Mouse (Mus musculus) urinary bladder, postnatal 14 days (tissue): Measurements from ENCODE around the gene Glis3.

ENCODE experiments used
- DNase-seq: peaks from one replicate; pipeline ENCODE4 v3.0.0; 2021; ENCODE audit warnings: low spot score

Glis3 gene

DNA sequence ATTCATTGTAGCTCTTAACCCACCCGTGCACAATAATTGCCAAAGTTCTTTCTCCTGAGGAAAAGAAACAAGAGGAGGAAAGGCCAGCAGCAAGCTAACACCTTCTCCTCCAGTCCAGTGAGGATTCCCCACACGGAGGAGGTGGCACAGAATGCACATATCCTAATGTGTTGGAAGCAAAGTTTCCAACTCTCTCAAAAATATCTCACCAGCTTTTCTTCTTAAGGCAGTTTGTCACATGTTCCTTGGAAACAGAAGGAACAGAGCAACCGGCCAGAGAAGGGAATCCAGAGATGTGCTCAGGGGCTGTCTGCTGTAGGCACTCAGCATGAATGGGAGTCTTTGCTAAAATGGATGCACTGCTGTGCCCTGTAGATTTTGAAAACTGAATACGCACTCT, 441.8 kb downstream of the Glis3 start:
- no peak for DNase-seq

DNA sequence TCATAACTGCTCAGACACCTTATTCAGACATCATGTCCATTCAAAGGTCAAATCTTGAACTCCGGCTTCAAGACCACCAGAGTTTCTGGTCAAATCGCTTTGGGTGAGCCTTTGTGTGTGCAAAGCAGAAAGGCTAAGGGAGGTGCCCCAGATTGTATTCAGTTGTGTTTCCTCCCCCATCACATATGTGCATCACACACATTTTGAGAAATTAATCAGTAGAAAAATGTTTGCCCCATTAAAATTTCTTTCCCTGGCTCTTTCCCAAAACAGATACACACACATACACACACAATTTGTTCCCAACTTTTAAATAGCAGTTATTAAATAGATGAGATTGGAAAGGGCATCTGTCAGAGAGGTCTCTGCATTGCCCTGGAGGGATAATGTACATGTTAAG, 442.3 kb downstream of the Glis3 start:
- no peak for DNase-seq

DNA sequence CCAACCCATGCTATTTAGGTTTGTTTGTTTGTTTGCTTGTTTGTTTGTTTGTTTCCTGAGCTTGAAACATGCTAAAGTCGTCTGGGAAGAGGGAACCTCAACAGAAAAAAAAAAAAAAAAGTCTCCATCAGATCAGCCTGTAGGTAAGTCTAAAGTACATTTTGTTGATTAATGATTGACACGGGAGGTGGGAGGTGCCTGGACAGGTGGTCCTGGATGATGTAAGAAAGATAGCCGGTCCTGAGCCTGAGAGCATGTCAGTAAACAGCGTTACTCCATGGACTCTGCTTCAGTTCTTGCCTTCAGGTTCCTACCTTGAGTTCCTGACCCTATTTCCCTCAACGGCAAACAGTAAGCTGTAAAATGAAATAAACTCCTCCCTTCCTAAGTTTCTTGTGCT, 444.3 kb downstream of the Glis3 start:
- DNase-seq, result no peak

DNA sequence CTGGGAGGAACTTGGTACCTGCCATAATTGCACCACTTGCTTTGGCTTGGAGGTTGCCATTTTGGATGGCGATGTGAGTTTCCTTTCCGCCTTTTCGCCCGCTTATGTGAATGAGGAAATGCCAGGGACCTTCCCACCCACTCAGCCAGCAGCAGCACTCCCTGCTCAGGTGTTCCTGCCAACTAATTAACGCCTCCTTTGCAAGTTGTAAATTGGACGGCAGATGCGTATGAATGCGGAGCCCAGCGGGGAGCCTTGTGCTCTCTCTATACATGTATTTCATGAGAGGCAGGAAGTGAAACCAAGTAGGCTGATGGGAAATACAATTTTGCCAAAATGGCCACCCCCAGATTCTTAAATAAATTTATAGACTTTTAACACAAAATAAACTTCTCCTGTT, 444.8 kb downstream of the Glis3 start:
- no peak for DNase-seq

DNA sequence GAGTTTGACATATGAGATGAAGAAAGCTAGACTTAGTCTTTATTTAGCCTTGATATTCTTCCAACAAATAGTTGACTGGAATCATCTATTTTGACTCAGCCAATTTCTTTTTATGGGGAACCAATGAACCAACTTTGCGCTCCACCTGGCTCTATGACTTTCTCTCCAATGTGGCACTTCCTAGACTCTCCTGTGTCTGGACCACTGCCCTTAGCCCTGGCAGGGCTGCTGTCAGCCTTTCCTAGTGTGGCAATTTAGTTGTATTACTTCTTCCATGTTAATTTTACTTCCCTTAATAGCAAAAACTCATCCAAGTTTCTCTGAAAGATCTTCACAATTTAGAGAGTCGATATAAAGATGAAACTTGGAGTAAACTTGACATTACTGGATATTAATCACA, 445.2 kb downstream of the Glis3 start:
- no peak for DNase-seq

DNA sequence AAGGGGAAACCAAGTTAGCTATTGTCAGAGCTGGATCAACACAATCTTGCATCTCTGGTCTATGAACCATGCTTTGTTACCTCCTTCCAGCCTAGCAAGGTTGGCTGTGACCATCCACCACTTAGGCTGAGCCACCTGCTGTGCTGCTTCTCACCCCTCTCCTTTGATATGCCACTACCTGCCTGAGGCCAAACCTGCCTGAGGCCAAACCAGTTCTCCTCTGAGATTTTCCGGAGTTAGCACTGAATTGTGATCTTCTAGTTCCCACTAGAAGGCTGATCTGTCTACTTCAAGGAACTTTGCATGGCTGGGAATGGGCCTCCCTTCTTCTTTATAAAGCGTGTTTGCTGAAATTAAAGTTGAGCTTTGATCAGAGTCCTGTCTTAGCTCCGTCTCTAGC, 448.4 kb downstream of the Glis3 start:
- no peak for DNase-seq

DNA sequence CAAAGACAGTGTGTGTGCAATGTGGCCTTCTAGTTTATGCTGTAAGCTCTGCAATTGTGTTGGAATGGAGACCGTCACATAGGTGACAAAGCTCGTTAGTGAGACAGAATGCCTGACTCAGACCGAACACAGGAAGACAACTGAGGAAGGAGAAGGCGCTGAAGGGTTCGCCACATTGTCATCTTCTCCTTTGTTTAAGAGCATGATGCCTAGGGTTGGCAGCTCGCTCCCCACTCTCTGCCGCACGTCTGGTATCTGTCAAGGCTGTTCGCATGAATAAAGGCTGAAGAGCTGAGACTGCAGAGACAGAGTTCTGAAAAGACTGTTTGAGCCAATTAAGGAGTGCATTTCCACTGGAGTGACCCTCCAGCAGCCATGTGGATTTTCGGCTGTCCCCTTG, 452.4 kb downstream of the Glis3 start:
- DNase-seq, result no peak

DNA sequence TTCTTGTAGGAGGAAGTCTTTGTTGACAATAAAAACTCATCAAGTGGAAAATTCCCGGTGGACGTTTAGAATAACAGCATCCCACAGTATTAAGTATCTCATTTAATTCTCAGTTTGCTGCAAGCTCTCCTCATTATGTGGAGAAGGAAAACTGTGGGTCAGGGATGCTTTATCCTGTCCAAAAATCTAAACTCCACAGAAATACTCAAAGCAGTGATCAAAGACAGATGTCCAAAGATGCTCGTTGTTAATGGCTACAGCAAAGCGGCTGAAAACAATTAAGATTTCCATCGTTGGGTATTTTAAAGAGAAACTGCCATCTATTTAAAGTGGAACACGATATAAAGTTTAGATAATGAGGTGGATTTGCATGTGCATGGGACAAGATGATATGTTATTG, 454.2 kb downstream of the Glis3 start:
- no peak for DNase-seq

DNA sequence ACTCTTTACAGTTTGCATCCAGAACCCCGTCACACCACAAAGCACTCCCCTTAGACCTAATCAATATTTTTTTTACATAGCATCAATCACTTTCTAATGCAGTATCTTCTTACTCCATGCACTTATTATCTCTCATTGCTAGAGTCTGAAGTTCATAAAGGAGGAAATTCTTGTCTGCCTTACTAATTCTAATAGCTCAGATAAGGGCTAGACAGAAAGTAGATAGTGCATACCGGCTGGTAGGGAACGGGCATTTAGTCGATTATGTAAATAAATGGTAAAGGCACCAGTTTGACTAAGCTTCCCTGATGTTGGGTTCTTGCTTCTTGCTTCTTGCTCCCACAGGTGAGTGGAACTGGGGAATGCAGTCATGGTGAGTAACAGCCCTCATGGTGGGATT, 468.2 kb downstream of the Glis3 start:
- no peak for DNase-seq
